Mouse (Mus musculus) 3134 (cell line): ENCODE results near the gene BC049352.

ENCODE experiments used
- DNase-seq: peaks from one replicate; pipeline ENCODE4 v3.0.0-alpha.2; 2011; ENCODE audit warnings: low spot score; ENCODE audit not compliant: insufficient read length; ENCODE audit errors: extremely low read depth

Gene BC049352

GRCm38 (mm10) chr9:45181770-45182169, at the start of gene BC049352:
Gene BC049352, plus strand, starts transcription at chr9:45182007.
- no peak for DNase-seq

- no peak for DNase-seq
Observed at GRCm38 (mm10) chr9:45133484-45134310, 48.1 kb upstream of the BC049352 start.

GRCm38 (mm10) chr9:45136442-45137169, 45.2 kb upstream of the BC049352 start:
- DNase-seq, result no peak

DNA sequence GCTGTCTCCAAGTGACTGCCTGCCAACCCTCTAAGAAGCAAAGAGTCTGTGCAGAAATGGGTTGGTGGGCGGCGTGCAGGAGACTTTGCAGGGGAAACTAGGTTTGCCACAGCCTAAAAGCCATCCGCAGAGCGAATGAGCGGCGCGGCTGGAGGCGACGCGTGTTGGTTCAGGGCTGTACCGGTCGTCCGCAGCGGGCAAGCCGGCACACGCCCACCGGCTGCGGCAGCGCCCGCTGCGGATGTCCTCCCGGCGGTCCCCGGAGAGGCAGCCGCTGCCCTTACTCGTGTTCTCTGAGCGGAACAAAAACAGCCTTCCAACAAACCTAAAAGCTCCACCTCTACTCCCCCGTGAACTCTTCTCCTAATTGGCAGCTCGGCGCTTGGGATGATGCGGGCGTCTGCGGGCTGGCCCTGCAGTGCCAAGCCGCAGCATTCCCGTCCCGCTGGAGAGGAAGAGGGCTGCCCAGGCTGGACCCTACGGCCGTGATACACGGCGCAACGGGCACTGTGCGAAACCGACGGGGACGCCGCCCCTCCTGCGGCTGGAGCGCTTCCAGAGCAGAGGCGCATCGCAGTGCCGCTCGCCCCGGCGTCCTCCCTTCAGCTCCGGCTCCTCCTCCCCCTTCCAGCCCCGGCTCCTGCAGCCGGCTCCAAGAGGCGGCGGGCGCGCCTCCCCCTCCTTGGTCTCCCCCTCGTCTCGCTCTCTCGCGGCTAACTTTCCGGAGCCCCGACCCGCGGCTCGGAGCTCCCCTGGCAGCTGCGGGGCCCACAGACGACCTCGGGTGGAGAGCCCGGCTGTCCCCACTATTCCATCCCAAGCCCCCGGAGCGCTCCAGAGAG, 43.4 kb upstream of the BC049352 start, which contains the start of gene Scn4b:
Gene Scn4b, plus strand, starts transcription at position 205 of the 842 bp plus-strand sequence.
- DNase-seq, result no peak

DNA sequence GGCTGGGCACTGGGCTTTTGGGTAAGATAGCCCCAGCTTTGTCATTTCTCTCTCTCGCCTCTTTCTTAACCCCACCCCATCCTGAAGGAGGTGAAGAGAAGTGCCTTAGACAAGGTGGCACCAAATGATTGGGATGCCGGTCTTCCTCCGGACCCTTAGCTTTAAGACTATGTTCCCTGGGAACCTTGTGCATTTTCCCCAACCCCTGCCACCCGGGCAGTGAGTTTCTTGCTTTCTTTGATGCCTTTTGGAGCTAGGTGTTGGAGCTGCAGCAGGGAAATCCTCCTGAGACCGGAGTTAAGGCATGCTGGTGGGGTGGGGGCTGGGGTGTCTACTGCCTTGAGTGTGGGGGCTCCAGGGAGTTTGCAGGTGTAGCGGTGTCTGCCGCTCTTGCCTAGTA, 42.7 kb upstream of the BC049352 start:
- no peak for DNase-seq

GRCm38 (mm10) chr9:45140945-45141344, 40.9 kb upstream of the BC049352 start:
- no peak for DNase-seq

- no peak for DNase-seq
Observed at GRCm38 (mm10) chr9:45142686-45143085, 39.1 kb upstream of the BC049352 start.

GRCm38 (mm10) chr9:45145533-45146266, 36.1 kb upstream of the BC049352 start:
- DNase-seq, result no peak

DNA sequence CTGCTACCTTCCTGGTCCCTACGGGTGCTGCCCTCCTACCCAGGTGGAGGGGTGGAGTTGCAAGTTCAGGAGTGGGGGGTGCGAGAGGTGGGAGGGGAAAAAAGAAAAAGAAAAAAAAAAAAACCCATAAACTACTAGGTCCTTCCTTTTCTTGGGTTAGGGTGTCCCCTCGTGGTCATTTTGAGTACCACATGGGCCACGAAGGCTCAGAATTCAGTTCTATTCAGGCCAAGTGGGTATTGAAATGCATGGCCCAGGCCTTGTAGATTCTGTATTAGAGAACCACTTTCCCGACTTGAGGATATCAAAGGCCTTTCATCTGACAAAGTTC, 35.6 kb upstream of the BC049352 start:
- no peak for DNase-seq

DNA sequence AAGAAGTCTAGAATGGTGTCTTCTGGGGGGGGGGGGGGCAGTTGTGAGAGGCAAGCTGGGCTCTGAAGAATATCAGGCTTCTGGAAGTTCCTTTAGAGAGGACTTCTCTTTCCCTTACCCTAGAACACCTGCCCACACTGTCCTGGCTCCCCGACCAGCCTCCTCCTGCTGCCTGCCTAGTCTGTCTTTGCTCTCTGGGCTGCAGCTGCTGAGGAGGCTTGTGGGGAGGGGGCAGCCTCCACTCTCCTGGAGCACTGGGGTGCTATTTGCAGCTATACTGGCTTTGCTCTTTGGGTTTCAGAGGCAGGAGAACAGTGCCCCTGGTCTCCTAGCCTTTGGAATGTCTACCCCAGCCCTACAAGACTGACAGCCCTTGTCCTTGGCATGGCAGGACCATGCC, 30.9 kb upstream of the BC049352 start:
- DNase-seq, result no peak

- DNase-seq, result no peak
Observed at GRCm38 (mm10) chr9:45153361-45153760, 28.4 kb upstream of the BC049352 start.

- no peak for DNase-seq
Observed at GRCm38 (mm10) chr9:45167903-45168302, 13.9 kb upstream of the BC049352 start.

DNA sequence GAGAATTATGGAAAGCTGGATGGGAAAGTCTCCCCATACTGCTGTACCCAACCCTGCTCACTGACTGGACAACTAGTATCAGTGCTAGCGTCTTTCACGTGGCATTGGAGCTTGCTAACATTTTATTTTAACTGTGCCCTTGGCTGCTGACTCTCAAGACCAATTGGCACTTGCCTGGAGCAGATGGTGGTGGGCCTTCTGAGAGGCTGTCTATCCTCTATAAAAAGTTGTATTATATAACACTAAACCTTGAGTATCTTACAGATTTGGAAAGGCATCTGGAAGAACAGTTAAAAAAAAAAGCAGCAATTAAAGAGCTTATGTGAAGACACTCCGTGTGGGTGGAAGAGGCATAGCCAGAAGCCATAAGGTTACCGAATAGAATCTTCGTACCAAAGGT, 11.7 kb upstream of the BC049352 start:
- DNase-seq, result no peak

- DNase-seq, result no peak
Observed at GRCm38 (mm10) chr9:45171073-45171610, 10.7 kb upstream of the BC049352 start.

- no peak for DNase-seq
Observed at GRCm38 (mm10) chr9:45173475-45173874, 8.3 kb upstream of the BC049352 start.

DNA sequence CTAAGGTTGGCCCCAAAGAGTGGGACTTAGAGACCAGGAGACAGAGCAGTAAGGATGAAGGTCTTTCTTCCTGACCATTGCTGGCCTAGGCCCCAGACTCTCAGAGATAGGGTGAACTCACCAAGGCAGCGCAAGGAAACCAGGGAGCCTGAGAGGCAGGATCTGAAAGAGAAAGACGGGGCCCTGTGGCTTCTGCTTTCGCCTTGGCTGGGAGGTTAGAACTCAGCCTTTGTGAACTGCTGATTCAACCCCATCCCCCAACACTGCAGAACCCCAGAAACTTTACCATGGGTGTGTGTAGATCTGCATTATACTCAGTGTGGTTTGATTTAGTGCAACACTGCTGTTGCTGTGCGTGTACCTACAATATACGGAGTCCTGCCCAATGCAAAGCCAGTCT, 2.5 kb upstream of the BC049352 start:
- DNase-seq, result no peak

DNA sequence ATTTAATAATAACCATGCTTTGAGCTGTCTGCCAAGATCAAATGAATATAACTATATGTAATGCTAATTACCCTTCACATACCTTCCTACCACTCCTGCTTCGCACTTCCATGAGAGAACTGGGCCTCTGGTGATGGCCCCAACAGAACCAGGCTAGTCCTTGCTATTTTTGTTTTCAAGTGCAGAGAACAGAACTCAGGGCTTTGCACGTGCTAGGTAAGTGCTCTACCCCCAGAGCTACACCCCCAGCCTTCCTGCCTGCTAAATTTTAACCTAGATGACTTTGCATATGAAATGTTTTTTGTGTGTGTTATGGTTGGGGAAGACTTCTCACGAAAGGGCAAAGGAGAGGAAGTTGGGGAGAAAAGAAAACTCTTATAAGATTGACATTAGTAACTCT, 714 bp downstream of the BC049352 start:
- DNase-seq, result no peak

GRCm38 (mm10) chr9:45183266-45183665, 1.5 kb downstream of the BC049352 start:
- DNase-seq, result no peak

DNA sequence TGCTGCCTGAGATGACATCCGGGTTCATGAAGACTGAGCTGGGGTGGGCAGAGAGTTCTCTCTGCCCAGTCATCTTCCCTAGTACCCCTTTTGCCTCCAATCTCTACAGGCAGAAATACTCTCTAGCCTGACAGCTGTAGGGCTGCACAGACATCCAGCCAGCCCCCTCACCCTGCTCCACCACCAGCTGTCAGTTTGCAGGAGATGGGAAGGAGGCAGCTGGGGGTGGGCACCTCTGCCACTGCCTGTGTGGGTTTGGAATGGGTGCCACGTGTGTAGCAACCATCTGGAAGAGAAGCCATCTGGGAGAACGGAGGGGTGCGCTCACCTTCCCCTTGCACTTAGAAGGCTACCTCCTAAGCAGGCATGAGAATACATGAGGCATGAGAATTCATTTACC, 3.4 kb downstream of the BC049352 start:
- DNase-seq, result no peak
